Mouse (Mus musculus) heart, postnatal 14 days (tissue): ENCODE results near the gene Txk. TPM values are rescaled to one million over a fixed set of nuclear protein-coding genes. Genes with fewer than 3 reads are reported as not detected.
A peak's percentile ranks its signal among the peaks of the same experiment; 100 is the strongest.

Experiments
- DNase-seq, 2 experiments: peaks; one replicate each; pipeline ENCODE4 v3.0.0; 2021 to 2022
- intact Hi-C: fragments of 180-260 bp; cut with DNase I; formaldehyde crosslinking; loops from one replicate; pipeline ENCODE4 v1.15.1; 2025
- long read RNA-seq, 2 experiments: library from polyadenylated mRNA; stranded (forward); transcript quantifications; one replicate each; pipeline ENCODE4 v2.0.0; 2021
- total RNA-seq, 2 experiments: library from RNA; stranded (reverse); gene quantifications; 2 replicates each; pipeline ENCODE4 v1.2.3; 2021

The Txk gene
- total RNA-seq, result 1 to 10 TPM in 1 of 2 experiments, under 1 TPM in 1; 0.05 to 1.0 TPM
- long read RNA-seq, experiment 1, partial matches to known transcripts, result 0 of 3 reads
- long read RNA-seq, experiment 1, other reads (novel, unspliced or antisense), result 1 of 3 reads
- long read RNA-seq, experiment 2, result 0 reads

DNA sequence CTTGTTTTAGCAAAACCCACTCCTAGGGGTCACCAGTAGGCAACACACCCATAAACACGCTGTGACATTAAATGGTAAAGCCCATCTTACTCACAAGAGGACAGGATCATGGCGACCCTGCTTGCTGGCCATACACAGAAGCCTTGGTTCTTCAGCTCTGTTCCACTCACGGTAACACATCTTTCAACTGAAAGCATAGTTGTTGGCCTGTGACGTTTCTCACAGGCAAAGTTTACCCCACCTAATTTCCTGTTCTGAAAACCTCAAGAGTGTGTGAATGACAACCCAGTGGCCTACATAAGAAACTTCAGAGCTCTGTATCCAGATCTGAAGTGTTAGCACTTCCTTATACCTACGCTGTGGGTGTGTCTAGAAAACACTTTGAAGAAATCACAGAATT lies at the start of gene Txk:
Txk (minus strand) TSS at position 193 of the 400 bp plus-strand sequence.
- no peak for DNase-seq
- intact Hi-C loops, result no loop called here

DNA sequence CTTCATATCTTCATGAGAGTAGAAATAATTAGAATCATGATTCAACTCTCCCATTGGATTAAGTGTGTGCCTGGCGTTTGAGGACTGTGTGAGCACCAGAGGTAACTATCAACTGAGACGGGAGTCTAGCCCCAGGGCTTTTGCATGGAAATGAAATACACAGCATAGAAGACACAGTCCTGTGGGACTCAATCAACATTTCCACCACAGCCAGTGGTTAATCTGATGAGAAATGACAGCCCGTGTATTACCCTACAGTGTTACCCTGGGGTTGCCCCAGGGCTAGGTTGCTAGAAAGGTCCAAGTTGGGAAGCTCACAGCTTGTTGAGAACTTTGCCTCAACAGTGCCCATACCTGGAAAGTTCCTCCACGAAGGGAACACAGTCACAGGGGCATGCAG lies 46.0 kb upstream of the Txk start:
- DNase-seq, result no peak
- intact Hi-C loops, result no loop called here

DNA sequence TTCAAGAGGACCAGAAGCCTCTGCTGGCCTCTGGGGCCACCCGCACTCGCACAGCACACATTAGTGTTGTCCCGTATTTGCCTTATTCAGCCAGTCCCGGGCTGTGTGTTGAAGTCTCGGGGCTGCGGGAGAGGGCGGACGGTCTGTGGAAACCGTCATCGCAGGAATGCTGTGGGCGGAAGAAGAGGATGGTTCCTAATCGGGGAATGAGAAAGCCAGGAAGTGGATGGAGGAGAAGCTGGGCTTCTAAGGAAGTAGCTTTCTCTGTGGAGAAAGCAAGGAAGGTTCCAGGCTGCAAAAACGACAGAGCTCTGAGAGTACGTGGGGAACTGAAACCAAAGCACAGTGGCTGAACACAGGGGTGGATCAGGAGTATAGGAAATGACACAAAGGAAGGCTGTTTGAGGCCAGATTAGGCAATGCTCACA lies 43.6 kb upstream of the Txk start:
- intact Hi-C loops, result no loop called here
- DNase-seq, result peak; percentile 43 to 48

DNA sequence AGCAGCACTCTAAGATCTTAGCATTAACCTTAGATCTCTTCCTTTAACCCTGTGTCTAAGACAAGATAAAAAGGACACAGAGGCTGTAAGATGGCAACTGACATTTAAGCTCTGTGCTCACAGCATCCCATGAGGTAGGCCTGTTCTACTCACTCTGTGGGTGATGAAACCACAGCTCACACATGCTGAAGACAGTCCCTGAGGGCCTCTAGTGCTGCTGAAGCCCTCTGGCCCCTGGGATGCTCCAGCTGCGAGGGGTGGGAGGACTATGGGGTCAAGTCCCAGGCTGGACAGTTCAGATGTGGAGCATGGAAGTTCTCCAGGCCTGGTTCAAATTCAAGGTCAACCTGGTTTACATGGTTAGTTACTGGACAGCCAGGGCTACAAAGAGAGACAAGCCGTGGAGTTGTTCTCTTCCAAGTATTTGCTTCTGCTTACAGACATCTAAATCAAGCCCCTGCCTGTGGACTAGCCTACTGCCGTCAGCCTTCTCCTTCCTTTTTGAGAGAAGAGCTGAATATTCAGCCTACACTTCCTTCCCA lies 40.8 kb upstream of the Txk start:
- DNase-seq, result no peak

DNA sequence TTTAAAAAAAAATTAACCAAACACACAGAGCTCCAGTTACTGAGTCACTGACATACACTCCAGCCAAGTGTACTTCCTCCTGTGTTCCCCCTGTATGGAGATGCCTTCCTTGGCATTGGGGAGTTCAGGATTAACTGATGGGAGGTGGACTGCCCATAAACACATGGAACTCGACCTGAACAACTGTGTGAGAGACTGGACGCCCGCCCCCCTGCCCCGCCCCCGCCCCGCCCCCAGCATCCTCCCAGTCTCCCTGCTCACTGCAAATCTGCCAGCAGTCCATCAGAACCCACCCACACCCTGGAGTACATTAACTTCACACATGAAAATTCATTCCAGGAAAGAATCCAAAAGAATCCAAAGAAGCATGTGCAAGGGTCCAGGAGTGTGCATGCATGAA lies 39.2 kb upstream of the Txk start:
- intact Hi-C loops, result no loop called here
- no peak for DNase-seq

More for the DNA sequence above, 40.8 kb upstream of the Txk start:
- intact Hi-C loops, result no loop called here

DNA sequence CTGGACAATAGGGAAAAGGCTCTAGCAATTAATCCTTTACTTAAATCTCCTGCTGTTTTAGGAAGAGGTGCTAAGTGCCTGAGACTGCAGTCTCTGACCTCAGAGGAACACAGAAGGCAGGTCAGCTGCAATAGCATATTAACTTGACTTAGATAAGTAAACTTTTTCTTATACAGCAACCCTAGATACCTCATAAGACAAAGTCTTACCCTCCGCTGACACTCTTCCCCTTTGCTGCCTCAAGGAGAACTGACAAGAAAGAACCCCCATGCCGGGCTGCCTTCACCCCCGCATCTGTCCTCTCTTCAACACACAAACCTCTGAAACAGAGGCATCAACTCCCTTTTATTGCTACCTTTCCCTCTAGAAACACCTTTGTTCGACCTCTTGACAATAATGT lies 38.8 kb upstream of the Txk start:
- no peak for DNase-seq
- intact Hi-C loops, result no loop called here

DNA sequence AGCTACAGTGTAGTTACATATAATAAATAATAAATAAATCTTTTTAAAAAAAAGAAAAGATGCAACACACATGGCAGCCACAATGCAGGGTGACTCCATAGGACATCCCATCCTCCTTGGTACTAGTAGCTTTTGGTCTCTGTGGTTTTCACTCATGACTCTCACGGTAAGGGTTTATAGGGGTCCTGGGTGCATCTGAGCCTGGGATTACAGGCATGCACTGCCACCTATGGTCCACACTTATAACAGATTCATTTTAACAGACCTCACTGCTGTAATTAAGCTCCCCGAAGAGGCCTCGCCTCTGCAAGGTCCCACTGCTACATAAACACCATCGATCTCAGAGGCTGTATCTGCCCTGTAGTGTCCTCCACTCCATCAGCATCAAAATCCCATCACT lies 32.9 kb upstream of the Txk start:
- intact Hi-C loops, result no loop called here
- DNase-seq, result no peak

DNA sequence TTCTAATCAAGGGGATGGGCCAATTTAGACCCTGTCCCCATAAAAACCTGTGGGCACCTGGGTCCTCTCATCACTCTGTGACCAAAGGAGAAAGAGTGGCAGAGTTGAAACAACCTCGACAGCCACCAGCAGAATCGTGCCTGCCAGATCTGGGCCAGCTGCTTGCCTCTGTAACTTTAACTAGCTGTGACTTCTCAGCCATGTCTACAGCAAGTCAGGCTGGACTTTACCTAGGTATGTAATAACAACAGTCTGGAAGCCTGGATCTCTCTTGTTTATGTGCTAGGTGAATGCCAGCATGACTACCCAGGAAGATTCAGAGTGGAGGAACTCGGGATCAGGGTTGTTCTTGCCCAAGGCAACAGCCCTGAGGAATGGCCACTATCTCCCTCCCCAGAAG lies 32.1 kb upstream of the Txk start:
- DNase-seq, result no peak
- intact Hi-C loops, result no loop called here

DNA sequence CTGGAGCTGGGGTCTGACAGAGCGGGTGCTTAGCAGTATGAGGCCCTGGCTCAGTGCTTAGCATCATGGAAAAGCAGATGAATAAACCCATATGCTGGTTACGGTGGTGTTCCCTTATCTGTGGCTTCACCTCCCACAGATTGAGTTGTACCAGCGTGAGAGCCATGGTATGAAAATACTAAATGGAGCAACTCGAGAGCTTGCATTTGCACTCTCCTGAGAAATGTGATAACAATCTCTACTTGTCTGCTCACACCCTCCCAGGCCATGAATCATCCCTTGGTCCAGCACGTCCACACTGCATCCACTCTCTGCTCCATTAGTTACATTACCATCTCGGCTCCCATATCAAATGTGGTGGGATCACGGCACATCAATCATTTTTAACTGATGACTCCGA lies 31.4 kb upstream of the Txk start:
- no peak for DNase-seq
- intact Hi-C loops, result no loop called here

DNA sequence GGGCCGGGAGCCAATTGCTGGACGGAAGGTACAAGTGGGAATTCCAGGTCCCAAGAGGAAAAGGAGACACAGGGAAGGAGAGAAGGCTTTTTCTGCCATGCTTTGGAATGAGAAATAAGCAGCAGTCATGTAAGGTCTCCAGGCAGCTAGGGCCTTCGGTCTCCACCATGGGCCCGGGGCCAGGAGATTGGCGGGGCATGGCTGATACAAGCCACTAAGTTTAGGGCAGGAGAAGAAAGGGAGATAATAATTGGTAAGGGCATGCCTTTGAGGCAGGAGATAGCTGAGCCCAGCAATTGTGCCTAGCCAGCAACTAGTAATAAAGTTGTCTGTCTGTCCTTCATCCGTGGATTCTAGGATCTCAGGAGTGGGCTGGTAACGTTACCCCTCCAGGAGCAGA lies 30.5 kb upstream of the Txk start:
- intact Hi-C loops, result no loop called here
- no peak for DNase-seq

DNA sequence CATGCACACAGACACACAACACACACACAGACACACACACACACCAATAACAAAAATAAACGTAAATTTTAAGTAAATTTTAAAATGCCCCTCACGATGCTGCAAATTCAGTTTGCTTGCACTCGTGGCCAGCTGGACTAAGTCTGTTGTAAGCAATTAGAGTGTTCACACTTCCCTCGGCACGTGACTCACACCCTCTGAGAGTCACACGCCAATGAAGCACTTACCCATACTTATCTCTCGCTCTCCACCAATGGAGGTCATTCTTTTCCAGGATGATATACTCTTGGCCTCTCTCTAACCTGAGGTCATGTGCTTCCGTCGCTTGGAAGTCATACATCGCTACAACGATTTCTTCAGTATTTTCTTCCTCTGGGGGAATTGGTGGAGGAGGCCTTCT lies 29.2 kb upstream of the Txk start:
- intact Hi-C loops, result no loop called here
- DNase-seq, result no peak

DNA sequence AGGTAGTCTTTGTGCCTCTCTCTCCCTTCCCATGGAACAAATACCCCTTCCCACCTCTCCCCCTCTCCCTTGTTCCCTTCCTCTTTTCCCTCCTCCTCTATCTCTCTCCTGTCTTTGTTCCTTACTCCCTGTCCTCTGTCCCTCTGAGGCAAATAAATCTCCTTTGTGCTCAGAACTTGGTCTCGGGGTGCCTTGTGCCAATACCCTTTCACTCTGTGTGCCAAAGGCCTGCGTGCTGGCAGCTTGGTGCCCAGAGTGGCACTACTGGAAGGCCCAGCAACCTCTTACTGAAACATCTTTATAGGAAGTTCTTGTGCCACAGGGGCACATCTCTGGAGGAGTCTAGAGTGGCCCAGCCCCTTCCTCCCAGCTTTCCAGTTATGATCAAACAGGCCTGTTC lies 24.0 kb upstream of the Txk start:
- intact Hi-C loops, result no loop called here
- no peak for DNase-seq

DNA sequence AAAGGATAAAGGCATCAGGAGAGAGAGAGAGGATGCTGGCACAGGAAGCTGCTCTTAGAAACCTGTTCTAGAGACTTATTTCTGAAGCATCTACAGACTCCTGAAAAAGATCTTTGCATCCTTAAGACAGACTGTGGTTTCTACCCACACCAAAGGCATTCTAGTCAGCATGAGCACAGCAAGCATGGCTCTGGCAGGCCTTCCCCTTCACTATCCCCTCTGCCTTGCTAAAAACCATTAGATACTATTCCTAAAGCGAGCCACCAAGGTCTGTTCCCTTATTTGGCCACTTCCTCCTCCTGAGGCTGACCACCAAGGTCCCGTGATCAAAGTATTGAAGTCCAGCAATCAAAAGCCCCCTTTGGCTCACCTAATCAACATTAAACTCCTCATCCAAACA lies 23.6 kb upstream of the Txk start:
- intact Hi-C loops, result no loop called here
- no peak for DNase-seq

DNA sequence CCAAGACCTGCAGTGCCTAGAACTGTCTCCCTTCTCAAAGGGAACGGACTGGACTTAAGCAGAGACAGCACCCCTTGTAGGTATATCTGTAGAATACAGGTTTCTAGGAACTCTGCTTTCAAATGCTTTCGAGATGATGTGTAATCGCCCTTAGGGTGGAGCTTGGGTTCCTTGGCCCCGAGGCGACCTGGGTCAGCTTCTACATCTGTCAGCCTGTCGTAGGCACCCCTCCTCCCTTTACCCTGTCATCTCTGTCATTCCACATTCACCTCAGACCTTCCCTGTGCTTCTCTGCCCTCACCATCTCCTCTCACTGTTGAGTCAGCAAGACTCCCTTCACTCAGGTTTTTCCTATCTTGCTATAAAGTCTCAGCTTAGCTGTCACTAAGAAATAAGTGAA lies 17.3 kb upstream of the Txk start:
- DNase-seq, result no peak
- intact Hi-C loops, result no loop called here

DNA sequence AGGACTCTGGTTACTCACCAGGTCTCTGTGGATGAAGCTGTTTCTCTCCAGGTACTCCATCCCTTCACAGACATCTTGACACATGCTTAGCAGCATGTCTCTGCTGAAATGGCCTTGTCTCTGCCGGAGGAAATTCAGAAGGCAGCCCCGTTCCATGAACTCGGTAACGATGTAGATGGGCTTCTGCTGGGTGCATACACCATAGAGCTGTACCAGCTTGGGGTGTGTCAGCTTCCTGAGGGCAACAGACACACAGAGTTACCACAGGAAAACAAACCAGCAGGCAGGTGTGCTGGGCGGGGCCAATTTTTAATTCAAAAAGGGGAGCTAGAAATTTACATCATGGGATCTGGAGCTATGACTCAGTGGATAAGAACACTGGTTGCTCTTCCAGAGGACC lies 11.0 kb upstream of the Txk start:
- intact Hi-C loops, result no loop called here

DNA sequence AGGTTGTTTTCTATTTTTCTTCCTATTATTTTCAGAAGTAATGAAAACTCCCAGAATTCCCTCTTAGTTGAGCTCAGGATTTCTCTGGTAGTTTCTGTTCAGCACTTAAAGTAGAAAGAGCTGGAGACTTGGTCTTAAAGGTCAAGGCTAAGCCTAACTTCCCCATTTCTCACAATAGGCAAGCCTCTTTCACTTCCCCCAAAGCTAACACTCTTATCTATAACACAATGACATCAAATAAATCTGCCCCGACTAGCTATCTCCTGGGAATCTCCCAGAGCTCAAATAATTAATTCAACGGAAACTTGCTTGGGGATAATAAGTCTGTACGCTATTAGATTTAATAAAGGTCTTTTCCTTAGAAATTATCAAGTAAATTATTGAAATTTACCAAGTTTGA lies 10.4 kb upstream of the Txk start:
- no peak for DNase-seq
- intact Hi-C loops, result no loop called here

More for the DNA sequence above, 11.0 kb upstream of the Txk start:
- no peak for DNase-seq

DNA sequence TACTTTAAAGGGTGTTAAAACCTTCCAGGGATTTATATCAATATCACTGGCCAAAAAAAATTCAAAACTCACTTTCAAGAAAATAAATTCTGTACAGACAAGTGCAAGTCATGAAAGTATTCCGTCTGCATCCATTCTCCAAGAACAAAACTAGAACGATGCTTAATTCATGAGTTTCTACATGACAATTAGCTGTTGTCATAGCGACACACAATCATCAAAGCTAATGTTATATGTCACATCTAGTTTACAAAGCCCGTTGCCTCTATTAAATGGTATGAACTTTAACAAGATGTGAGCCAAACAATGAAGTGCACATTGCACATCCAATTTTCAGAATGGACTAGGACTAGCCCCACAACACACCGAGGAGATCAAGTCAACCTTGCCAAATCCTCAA lies 9.2 kb upstream of the Txk start:
- intact Hi-C loops, result no loop called here

DNA sequence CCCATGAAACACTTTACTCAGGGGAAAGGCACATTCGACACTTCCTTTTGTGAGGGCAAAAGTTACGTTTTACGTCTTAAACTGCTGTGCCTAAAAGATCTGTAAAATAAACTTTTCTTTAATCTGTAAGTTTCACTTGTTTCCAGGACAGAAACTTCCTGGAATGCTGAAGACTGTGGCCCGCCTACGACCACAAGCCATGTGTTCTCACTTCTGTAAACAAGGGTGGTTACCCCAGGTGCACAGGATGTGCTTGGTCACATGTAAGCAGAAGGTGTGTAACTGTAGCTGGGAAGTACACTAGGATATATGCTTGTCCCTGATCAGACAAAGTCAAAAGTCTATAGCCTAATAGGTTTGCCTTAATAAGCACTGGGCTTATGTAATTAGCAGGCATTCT lies 8.7 kb upstream of the Txk start:
- intact Hi-C loops, result no loop called here
- DNase-seq, result no peak

More for the DNA sequence above, 9.2 kb upstream of the Txk start:
- no peak for DNase-seq

DNA sequence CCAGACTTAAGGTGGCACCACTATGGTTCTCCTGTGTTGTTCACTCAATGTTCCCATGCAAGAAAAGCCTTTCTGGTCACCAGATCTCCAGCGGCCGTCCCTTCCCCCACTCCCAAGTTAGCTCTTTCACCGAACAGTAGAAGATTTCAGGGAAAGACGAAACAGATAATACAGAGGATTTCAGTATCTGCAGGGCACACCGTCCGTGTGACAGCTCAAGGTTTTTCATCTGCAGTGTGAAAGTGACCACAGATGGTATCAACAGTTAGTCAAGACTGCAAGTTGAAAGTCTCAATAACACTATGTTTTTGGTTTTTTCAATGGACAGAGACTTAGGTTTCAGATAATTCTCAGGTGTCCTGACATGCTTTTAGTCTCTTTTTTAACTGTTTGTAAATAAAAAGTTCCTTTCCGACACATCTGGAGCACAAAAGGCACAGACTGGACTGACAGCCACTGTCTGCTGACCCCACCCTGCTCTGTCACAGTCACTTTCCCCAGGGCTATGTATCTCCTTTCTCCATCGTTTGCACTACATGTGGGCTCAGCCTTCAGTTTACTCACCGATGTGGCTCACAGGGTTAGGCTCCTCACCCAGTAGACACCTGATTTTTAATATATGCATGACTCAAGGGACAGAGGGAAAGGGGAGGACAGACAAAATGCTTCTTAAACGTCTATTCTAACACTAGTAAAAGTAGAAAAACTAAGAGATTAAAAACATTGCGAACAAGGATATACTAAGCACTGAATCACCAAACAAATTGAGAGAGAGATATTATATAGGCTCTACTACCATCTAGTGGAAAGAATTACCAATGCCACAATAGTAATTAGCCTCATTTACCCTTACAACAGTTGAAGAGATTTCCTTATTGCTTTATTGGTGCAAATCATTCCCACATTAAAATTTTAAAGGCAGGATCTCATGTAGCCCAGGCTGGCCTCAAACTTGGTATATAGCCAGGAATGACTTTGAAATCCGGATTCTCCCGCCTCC lies 6.6 kb upstream of the Txk start:
- no peak for DNase-seq
- intact Hi-C loops, result loop anchor here (5.0 kb wide), 1 partner anchor 92 kb away; no protein-coding TSS in a partner anchor

DNA sequence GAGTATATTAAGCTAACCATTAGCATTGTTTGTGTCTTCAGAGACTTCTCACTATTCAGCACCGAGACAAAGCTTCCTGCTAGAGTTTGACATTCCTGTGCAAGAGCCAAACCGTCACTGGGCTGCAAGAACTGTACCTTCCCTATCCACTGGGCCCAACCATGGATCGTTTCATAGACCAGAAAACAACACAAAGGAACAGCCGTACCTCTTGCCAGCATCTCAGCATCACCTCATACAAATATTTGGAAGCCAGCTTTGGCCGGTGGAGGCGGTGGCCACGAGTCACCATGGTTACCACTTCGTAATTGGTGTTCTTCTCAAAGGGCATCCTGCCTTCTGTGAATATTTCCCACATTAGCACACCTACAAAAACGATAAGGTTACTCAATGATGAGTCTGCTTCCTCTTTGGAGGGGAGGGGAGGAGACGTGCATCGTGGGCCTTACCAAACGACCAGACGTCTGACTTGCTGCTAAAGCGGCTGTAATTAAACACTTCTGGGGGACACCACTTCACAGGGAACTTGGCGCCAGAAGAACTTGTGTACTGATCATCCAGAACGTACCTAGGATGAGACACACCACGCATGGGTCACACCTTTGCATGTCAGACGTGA lies 4.7 kb upstream of the Txk start:
- no peak for DNase-seq
- intact Hi-C loops, result loop anchor here (5.0 kb wide), 1 partner anchor 90 kb away; no protein-coding TSS in a partner anchor

DNA sequence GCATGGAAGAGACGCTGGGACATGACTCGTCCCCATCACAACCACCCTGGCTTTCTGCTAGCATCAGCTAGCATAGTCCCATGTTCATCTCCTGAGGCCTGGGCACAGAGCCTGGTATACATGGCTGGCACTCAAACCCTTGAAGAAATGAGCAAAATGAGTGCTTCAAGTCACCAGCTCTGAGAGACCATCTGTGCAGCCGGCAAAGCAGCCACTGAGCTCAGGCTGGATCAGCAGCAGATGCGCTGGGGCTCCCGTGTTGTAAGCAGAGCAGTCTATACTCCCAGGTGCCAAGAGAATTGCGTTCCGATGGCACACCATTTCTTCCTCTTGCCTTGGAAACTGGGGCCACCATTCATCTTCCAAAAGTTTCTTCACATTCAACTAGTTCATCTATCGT lies 3.4 kb upstream of the Txk start:
- intact Hi-C loops, result loop anchor here (5.0 kb wide), 1 partner anchor 89 kb away; no protein-coding TSS in a partner anchor
- no peak for DNase-seq
